Mouse (Mus musculus) induced T-regulatory cell, adult 2 months (primary cell): ENCODE results near the gene Phlda2.

Experiments
- DNase-seq: peaks from one replicate; pipeline ENCODE4 v3.0.0-alpha.2; 2012; ENCODE audit warnings: low read depth

The Phlda2 gene

DNA sequence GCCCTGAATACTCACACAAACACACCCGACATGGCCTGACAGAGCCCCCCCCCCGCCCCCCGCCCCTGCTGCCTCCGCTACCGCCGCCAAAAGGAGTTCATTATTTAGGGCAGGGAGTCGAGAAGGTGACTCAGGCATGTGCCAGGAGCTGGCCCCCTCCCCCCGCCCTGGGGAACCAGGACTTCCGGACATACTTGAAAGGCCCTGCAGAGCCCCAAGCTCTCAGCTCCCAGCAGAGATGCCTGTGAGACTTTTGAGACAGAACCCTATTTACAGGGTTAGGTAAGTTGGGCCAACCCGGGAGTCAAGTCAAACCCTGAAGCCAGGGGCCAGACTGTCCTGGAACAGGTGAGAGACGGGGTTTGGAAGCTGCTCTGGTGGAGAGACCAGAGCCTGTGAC lies 41.0 kb downstream of the Phlda2 start:
- DNase-seq, result peak; percentile 22

- no peak for DNase-seq
These were observed 41.6 kb downstream of the Phlda2 start for GRCm38 (mm10) chr7:143461294-143461870.

DNA sequence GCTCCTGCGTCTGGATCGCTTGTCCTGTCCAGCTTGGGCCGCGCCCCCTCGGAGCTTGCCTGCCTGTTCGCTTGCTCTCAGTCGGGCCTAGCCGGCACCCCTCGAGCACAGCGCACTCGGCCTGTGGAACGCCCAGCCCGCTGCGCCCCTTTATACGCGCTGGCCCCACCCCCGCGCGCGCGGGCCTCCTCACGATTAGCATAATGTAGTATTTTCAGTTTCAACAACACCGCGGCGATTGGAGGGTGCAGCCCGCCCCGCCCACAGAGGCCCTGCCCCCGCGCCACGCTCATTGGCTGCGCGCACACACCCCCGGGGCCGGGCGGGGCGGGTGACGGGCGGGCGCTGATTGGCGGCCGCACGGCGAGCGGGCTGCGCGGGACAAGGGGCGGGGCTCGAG lies 42.1 kb downstream of the Phlda2 start, which contains the start of gene Cdkn1c:
Cdkn1c (minus strand) TSS at position 177 of the 400 bp plus-strand sequence.
- peak; percentile 89 for DNase-seq

DNA sequence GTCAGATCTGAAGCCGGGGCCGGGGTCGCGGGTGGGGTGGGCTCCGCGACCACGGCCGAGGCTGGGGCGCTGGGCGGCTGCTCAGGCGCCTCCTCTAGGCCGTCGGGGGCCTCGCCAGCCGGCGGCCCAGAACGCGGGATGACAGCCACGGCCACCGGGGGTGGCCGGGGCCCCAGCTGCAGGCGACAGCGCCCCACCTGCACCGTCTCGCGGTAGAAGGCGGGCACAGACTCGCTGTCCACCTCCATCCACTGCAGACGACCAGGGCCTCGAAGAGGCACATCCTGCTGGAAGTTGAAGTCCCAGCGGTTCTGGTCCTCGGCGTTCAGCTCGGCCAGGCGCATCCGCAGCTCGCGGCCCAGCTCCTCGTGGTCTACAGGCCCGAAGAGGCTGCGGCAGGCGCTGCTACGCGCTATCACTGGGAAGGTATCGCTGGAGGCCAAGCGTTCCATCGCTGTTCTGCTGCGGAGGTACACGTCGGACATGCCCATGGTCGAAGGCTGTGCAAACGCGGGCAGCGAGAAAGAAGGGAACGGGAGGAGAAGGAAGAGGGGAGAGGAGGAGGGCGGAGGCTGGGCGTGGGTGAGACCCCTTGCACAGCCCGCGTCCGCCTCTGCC lies 42.6 kb downstream of the Phlda2 start:
- no peak for DNase-seq

GRCm38 (mm10) chr7:143459332-143460211 lies 43.4 kb downstream of the Phlda2 start:
- peak; percentile 24 for DNase-seq

GRCm38 (mm10) chr7:143458963-143459331 lies 44.0 kb downstream of the Phlda2 start:
- no peak for DNase-seq
